Mouse (Mus musculus) retina, embryonic 14.5 days (tissue): ENCODE results near the gene Grm4.

Source experiments
- DNase-seq: peaks from one replicate; pipeline ENCODE4 v3.0.0-alpha.2; 2015; ENCODE audit warnings: low spot score

Gene Grm4

DNA sequence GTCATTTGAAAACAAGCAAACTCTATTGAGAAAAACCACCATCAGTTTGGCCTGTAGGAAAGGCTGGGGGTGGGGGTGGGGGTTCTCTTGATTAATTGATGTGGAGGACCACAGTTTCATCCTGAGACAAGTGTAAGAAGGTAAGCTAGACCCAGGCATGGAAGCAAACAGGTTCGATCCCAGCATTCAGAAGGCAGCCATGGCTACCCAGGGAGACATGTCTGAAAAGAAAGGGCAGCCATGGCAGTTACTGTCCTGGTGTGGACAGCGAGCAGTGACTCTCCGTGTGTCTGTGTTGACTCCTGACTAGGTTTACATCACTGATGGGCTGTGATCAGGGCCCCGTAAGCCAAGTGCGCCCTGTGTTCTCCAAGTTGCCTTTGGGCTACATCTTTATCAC lies at the start of gene Grm4:
Gene Grm4 (minus strand): TSS at position 101 of the 400 bp plus-strand sequence.
- DNase-seq: no peak

DNA sequence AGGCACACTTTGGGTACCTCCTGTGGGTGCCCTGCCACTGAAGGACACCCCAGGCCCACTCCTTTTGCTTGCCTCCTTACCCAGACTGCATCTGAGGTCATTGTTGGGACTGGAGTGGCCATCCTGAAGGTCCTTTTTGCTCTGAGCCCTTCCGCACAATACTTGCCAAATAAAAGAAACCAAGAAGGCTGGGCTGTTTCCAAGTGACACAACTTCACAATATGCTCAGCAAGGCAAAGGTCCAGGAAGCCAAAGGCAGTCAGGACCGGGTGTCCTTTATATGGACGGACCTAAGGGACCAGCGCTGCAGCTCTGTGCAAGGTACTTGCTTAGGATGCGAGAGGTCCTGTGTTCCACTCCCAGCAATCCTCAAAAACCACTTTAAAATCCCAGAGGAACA lies 47.0 kb upstream of the Grm4 start:
- no peak for DNase-seq

DNA sequence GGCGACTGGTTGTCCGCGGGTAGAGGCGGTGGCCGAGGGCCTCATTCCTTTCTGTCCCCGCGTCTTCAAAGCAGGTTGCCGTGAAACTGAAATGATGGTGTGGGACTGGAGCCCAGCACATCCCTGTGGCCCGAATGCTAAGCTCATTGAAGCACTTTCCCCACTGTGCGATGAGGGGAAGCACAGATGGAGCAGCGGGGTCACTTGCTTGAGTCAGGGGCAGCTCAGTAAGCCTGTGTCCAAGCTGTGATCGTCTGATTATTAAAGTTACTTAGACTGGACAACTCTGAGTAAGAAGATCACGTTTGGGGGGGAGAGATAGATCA lies 44.7 kb upstream of the Grm4 start:
- no peak for DNase-seq

DNA sequence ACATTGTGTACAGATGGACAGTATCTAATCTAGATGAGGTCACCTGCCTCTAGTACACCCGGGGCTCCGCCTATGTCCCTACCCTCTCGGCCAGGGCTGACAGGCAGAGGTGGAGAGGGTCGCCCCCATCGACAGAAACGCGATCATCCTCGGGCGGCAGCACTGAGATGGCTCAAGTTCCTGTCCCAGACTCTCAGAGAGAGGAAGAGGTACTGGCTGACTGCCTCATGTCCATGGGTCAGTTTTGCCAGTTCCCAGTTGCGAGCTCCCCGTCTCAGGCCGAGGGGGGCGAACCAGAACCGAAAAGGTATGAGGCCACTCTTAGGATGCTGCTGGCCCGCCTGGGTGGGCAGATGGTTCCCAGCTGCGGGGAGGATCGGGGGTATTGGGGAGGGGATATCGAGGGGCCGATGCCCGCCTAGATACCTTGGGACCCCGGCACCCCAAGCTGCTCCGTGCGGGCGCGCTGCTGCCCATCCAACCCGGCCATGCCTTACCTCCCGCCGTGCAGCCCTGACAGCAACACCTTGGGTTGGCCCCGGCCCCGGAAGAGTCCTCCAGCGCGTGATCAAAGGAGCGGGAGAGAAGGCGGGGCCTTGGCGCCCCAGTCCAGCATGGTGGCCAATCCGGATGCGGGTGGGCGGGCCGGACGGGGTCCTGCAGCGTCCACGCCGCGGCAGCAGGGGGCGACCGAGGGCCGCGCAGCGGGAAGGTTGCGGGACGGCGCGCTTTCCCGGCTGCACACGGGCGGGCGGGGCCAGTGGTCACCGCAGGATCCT lies 44.1 kb upstream of the Grm4 start, which contains the start of gene AI413582:
Gene AI413582 (minus strand): TSS at position 594 of the 779 bp plus-strand sequence.
- peak; percentile 95 for DNase-seq

DNA sequence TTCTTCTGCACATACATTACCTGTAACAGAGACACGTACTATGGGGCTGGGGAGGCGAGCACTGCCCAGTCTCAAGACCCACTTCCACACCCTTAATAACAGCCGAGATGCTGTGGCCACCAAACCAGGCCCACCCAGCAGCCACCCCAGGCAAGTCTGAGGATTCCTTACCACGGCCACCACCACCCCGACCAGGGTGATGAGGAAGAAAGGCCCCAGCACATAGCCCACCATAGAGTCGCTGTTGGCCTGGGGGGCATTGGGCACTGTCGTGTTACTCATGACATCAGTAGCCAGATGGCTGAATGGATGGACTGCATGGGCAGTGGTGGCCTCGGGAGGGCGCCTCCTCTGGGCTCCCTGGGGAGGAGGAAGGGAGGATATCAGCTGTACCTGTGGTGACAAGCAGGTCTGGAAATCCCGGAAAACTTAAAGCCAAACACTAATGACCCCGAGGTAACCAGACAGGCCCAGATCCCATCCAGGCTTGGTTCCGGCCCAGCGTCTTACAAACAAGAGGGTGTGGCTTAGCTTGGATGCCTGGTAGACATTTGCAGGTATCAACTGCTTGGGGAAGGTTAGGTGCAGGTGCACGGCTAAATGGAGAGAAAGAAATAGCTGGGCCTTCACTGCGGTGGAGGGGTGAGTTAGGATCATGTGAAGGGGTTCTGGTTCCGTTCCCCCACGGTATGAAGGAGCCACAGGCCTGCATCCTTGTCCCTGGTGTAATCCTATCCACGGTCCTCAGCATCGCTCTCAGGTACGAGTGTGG lies 43.4 kb upstream of the Grm4 start:
- peak; percentile 57 for DNase-seq

DNA sequence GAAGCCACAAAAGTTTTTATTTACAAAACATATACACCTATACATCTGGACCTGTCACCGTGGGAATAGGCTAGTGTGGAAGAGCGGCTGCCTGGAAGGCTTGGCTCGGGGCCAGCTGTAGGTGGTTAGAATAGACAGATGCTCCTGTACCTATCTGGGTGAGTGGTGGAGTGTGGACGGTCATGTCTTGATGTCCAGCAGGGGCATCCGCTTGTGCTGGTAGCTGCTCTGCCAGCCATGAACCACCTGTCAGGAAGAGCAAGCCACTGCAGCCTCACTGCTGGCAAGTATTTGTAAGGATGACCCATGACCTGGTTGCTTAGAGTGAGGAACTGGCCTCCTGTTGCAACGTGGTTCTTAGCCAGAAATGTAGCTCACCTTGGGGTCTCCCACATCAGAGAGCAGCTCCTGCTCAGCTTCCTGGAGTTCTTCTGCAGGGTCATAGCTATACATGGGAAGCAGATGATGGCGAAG lies 42.6 kb upstream of the Grm4 start:
- no peak for DNase-seq

DNA sequence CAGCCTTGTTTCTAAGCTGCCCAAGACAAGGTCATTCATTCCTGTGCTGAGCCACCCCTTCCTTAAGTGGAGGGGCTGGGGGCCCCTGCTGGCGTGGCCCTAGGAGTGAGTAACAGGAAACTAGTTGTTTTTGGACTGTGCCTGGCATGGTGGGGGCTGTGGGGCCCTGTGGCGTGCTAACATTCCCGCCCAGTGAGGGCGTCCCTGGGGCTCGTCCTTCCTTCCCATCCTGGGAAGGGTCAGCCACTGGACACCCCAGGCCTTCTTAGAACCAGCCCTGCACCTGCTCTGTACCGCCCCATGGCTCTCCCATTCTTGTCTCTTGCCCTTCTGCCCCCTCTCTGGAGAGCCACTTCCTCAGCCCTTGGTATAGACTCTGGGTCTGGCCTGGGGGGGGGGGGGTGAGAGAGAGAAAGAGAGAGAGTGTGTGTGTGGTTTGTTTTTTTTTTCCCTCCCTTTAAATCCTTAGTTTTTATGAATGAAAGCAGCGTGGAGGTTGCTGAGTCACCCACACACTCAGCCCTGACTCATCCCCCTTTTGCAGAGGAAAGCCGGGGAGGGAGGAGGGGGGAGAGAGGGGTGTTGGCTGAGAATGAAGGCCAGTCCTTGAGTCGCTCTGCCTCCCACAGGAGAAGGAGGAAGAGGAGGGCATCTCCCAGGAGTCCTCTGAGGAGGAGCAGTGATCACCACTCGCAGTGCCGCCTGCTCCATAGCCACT lies 40.8 kb upstream of the Grm4 start:
- no peak for DNase-seq

DNA sequence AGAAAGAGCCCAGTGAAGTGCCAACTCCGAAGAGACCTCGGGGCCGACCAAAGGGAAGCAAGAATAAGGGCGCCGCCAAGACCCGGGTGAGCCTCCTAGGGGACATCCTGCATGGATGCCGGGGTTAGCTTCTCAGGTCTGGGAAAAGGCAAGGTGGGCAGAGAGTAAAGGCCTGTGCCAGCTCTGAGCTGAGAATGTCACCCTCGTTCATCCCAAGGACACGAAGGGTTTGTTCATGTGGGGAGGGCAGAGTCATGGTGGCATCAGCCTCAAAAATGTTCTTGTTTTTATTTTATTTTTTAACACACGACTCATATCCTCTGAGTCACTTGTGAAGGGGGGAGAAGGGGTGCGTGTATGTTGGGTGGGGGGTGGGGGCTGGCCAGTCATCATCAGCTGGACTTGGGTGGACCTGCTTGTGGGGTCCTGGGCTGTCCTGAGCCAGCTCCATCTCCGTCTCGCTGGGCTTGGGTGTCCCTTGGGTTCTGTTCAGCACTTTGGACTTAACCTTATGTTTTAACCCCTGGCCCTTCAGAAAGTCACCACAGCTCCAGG lies 39.8 kb upstream of the Grm4 start:
- no peak for DNase-seq

DNA sequence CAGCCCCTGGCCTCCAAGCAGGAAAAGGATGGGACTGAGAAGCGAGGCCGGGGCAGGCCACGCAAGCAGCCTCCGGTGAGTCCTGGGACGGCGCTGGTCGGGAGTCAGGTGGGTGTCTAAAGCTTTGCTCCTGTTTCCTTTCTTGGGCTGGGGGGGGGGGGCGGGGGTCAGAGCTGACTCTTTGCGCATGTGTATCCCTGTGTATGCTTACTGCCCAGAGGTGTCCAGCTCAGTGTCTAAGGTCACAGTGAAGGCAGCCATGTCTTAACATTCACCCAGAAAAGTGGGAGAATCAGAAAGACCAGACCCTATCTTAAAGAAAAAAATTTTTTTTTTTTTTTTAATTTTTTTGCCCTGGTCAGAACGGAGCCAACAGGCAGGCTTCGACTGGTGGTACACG lies 38.4 kb upstream of the Grm4 start:
- no peak for DNase-seq

DNA sequence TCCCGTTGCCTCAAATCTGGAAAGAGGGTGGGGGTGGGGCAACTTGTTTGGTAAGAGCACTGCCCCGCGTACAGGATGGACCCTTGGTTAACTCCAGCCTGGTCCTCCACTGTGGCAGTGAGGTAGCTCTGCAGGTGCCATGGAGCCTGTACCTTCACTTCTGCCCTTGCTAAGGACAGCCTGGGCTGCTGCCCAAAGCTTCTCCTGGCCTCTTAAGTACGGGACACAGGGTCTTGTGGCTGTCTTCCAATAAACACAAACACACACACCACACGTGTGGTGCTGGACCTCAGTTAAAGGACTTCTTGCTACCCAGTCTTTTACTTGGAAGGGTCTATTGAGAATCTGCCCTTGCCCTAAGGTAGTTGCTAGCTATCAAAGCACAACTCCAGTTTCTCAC lies 37.6 kb upstream of the Grm4 start:
- no peak for DNase-seq

DNA sequence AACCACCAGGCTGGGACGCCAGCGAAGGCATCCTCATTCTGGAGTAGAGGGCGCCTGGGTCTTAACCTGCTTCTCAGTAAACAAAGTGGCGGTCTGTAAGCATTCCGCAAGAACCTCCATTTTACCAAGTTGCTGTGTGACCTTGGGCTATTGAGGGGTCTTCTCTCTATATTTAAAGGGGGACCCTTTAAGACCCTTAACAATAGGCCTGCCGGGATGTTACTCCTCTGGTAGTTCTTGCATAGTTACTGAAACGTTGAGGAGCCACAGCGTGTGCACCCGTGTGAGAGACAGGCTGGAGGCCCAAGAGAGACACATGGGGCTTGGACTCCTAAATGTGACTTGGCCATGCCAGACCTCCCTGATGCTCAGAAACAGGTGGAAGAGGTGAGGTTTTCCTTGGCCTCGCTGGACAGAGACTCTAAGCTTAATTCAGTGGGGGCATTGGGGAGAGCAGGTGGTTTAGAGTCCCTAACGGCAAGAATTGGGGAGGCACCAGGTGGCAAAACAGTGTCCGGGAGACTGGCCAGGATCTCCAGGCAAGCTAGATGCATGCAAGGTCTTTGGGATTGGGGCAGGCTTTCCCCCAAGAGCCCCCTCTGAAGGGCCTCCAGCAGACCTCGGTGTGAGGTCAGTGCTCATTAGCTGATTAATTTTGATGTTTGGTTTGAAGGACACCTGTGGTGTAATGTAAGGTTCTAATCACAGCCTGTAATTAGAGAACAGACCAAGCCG lies 36.9 kb upstream of the Grm4 start:
- peak; percentile 75 for DNase-seq

DNA sequence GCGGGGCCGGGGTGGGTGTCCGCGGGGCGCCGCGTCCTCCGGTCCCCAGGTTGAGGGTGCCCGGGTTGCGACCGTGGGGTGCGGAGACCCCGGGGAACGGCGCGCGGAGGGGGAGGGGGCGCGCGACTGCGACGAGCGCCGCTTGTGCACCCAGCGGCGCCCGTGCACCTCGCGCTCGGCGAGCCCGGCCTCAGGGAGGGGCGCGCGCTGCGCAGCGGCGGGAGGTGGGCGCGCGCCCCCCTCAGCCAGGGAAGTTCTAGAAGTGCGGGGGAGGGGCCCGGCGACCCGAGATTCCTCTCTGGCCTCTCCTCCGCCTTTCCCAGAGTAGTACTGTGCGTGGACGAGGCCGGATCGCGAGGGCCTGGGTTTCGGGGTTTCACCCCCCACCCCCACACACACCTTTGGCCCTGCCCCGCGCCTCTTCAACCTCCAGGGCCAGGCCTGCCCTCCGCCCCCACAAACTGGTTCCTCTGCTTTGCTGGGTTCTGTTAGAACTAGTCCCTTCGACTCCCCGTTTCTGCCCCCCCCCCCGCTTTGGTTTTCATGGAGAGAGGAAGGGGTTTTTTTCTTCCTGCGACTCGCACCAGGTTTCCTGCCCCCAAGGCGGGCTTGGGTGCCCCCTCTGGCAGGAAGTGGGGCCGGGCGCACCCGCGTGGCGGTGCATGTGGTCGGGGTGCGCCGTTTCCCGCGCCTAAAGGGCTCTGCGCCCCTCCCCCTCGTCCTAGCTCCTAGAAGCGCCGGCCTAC lies 36.2 kb upstream of the Grm4 start:
- DNase-seq: peak; percentile 80

DNA sequence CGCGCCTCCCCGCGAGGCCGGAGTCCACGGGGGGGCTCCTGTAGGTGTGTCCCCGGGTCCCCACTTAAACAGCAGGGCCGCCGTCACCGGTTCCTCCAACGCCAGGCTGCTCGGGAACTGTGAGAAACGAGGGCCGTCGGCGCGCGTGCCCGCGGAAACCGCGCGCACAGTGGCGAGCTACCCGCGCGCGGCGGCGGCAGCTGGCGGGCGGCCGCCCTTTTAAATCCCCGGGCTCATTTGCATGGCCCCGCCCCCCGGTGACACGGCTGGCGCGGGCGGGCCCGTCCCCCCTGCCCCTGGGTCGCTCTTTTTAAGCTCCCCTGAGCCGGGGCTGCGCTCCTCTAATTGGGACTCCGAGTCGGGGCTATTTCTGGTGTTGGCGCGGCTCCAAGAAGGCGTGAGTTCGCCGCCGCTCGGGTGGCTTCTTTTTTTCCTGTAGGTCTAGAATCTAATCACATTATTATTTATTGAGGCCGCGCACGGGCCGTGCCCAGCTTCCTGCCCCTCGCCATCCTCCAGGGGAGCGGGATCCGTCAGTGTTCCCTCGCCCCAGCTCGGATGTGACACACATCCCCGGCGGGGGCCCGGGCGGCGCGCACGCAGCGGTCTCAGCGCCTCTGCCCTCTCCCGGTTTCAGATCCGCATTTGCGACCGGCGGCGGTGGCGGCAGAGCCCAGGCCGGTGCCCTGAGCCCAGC lies 35.3 kb upstream of the Grm4 start, which contains the start of gene Hmga1:
Gene Hmga1 (plus strand): TSS at position 183 of the 697 bp plus-strand sequence.
- peak; percentile 95 for DNase-seq

DNA sequence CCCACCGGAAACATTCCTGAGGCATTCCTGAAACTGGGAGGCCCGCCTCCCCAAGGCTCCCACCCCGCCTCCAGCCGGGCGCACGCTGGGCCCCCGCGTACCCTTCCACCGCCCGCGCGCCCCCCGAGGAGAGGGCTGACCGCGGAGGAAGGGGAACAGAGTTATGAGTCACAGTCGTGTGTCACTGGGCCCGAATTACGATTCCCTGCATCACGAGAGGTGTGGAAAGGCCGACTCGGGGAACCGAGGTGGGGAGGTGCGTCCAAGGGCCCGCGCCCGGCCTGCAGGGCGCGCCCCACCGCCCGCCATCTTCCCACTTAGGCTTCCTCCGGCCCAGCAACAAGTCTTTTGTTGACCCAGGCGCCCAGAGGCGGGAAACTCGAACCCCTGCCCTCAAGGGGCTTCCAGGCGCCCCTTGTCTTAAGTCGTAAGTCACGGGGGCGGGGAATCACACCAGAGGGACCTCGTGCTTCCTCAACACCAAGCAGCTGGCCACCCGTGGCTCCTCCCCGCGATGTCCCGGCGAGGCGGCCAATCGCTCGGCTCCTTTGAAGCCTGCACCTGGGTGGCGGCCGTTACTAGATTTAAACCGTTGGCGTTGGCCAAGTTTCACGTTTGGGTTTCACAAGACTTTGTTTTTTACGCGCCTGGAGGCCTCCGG lies 34.4 kb upstream of the Grm4 start:
- peak; percentile 84 for DNase-seq

DNA sequence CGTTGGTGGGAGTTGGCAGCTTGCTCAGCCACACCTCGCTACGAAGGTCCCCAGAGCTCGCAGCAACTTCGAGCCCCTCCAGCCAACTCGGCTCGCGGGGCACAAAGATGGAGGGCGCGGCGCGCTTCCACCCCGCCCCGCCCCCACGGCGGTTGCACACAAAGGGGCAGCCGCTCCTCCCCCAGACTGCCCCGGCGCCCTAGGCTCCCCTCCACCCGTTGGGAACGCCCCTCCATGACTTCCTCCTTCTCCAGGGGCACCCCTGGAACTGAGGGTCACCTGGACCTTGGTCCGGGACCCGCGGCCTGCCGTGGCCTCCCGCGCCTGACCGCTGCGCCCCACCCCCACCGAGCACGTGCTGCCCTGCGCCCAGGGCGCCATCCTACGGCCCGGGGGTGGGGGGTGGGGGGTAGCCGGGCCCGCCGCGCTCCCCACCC lies 33.9 kb upstream of the Grm4 start:
- DNase-seq: peak; percentile 80

DNA sequence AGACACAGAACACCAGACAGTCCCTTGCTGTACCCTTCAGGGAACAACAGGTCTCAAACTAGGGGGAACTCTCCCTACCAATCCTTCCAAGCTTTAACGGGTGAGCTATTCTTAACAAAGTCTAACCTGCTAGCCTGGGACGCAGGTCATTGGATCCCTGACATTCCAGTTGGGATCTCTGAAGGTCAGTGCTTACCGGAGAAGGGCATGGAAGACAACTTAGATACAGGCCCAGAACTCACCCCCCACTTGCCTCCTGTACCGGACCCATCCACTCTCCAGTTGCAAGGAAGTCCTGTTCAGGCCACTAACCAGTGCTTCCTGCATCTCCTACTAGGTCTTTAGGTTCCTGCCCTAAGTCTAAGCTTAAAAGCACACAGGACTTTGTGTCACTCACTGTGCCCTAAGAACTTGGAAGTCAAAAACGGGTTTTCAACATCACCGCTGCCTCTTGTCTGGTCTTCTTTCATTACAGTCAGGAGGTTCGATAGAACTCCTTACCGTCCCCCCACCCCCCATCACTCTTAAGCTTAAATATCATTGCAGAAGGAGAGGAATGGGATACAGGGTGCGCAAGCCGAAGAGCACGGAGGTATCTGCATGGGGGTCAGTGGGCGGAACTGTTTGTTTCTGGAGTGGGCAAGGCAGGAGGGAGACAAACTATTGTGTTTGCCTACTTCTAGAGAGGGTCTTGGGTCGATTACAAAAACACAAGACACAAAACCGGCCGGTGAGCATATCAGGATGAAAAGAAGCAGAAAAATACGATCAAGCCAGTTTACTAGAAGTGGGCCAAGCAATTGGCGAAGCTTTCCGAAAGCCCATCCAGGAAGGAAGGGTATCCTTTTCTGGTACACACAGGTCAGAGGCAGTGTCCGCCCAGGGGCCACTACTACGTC lies 33.1 kb upstream of the Grm4 start:
- no peak for DNase-seq

DNA sequence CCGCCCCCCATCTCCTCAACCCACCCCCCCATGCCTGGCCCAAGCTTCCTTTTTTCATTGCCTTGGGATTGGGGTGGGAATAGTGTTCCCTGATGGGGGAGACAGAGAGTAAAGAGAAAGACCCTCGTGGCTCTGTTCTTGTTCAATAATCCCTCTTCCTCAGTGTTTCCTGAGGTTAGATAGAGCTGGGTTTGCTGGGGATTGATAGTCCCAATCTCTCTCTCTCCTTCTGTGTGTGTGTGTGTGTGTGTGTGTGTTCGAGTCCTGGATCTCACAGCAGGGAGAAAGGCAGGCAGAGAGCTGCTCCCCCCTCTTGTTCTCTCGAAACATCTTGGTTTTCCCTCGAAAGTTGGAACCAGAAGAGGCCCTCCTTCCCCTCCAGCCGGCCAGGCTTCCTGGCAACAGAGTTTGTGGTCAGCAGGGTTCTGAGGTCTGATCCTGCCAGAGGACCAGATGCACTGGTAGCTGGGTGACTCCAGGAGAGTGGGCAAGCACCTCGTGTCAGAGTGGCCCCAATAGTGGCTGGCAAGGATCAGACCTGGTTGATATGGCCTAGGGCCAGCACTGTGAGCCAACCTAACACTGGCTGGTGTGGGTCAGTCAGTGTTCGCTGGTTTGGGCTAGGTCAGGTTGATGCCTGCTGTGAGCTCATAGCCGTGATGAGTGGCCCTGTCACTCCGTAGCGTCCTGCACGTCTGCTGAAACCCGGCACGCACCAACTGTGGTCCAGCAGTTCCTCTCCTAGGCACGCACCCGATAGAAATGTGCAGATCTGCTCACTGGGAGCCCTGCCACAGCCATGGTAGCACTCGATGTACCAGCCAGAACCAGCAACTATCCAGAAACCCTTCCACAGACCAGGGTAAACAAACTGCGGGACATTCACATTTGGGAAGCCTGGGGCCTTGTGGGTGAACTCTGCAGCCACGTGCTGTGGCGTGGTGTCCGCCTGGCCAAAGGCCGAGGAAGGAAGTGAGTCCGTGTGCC lies 31.3 kb upstream of the Grm4 start:
- no peak for DNase-seq
